Mouse (Mus musculus): ENCODE data around the gene Rad23a.

The Rad23a gene

GRCm38 (mm10) chr8:84872309-84872965 lies 32.0 kb upstream of the Rad23a start:
- peak overlapping the region; percentile 82 for H3K4me3 ChIP-seq (replicated peaks; ENCODE audit: low read length)
- TF ChIP-seq POU5F1 (IDR thresholded peaks at IDR 0.05; ENCODE audit: borderline replicate concordance, low read length) (no peak), CTCF (conservative IDR thresholded peaks at IDR 0.05; ENCODE audit: low read length) (no peak), NANOG (IDR thresholded peaks at IDR 0.05; ENCODE audit: borderline replicate concordance, low read length) (no peak)
- peaks cover 23% of the 10 kb centered on the region for H3K4me1 ChIP-seq (replicated peaks; ENCODE audit: low read depth, low read length)
- H3K27me3 ChIP-seq (ENCODE audit: insufficient read depth, low read length): peaks cover 6% of the 10 kb centered on the region
- H3K9me3 ChIP-seq (ENCODE audit: low read length): no peaks in the 10 kb centered on the region
- H3K36me3 ChIP-seq (ENCODE audit: insufficient read depth, low read length): peaks cover 75% of the 10 kb centered on the region

- no peak for TF ChIP-seq POU5F1 (IDR thresholded peaks at IDR 0.05; ENCODE audit: borderline replicate concordance, low read length)
- TF ChIP-seq CTCF (conservative IDR thresholded peaks at IDR 0.05; ENCODE audit: low read length): peak; percentile 3; the same call in 1 of the 2 replicates
- TF ChIP-seq NANOG (IDR thresholded peaks at IDR 0.05; ENCODE audit: borderline replicate concordance, low read length): no peak
- Histone ChIP-seq H3K36me3 (ENCODE audit: insufficient read depth, low read length) (peaks cover 75% of the 10 kb centered on the region), H3K4me1 (replicated peaks; ENCODE audit: low read depth, low read length) (peaks cover 26% of the 10 kb centered on the region), H3K9me3 (ENCODE audit: low read length) (no peaks in the 10 kb centered on the region), H3K4me3 (replicated peaks; ENCODE audit: low read length) (peak within 1 kb of the TSS; percentile 82), H3K27me3 (ENCODE audit: insufficient read depth, low read length) (peaks cover 6% of the 10 kb centered on the region)
These were observed 31.2 kb upstream of the Rad23a start, which contains the start of gene Syce2 for GRCm38 (mm10) chr8:84871376-84872308. Gene Syce2, plus strand, starts transcription at chr8:84872111.

- peak within 1 kb of the TSS; percentile 100 for H3K4me3 ChIP-seq (replicated peaks; ENCODE audit: low read length)
- TF ChIP-seq NANOG (IDR thresholded peaks at IDR 0.05; ENCODE audit: borderline replicate concordance, low read length) (no peak), POU5F1 (IDR thresholded peaks at IDR 0.05; ENCODE audit: borderline replicate concordance, low read length) (no peak), CTCF (conservative IDR thresholded peaks at IDR 0.05; ENCODE audit: low read length) (no peak)
- H3K27me3 ChIP-seq (ENCODE audit: insufficient read depth, low read length): no peaks in the 10 kb centered on the region
These were observed 16.5 kb upstream of the Rad23a start, which contains the start of gene Farsa for GRCm38 (mm10) chr8:84856864-84857441. Gene Farsa, plus strand, starts transcription at chr8:84856989.

GRCm38 (mm10) chr8:84856434-84856833 lies 16.0 kb upstream of the Rad23a start:
- Histone ChIP-seq H3K36me3 (ENCODE audit: insufficient read depth, low read length) (peaks cover 33% of the 10 kb centered on the region), H3K4me1 (replicated peaks; ENCODE audit: low read depth, low read length) (peaks cover 48% of the 10 kb centered on the region), H3K9me3 (ENCODE audit: low read length) (no peaks in the 10 kb centered on the region), H3K27me3 (ENCODE audit: insufficient read depth, low read length) (no peaks in the 10 kb centered on the region), H3K4me3 (replicated peaks; ENCODE audit: low read length) (peak overlapping the region; percentile 100; the same call in 1 of the 2 replicates)
- TF ChIP-seq NANOG (IDR thresholded peaks at IDR 0.05; ENCODE audit: borderline replicate concordance, low read length): no peak
- TF ChIP-seq CTCF (conservative IDR thresholded peaks at IDR 0.05; ENCODE audit: low read length): no peak
- no peak for TF ChIP-seq POU5F1 (IDR thresholded peaks at IDR 0.05; ENCODE audit: borderline replicate concordance, low read length)

More at GRCm38 (mm10) chr8:84856864-84857441, 16.5 kb upstream of the Rad23a start, which contains the start of gene Farsa:
- Histone ChIP-seq H3K9me3 (ENCODE audit: low read length) (no peaks in the 10 kb centered on the region), H3K36me3 (ENCODE audit: insufficient read depth, low read length) (peaks cover 38% of the 10 kb centered on the region), H3K4me1 (replicated peaks; ENCODE audit: low read depth, low read length) (peaks cover 52% of the 10 kb centered on the region)

GRCm38 (mm10) chr8:84847684-84848435 lies 7.4 kb upstream of the Rad23a start:
- Histone ChIP-seq H3K4me1 (replicated peaks; ENCODE audit: low read depth, low read length) (peaks cover 47% of the 10 kb centered on the region), H3K9me3 (ENCODE audit: low read length) (no peaks in the 10 kb centered on the region), H3K27me3 (ENCODE audit: insufficient read depth, low read length) (no peaks in the 10 kb centered on the region), H3K4me3 (replicated peaks; ENCODE audit: low read length) (peak overlapping the region; percentile 77), H3K36me3 (ENCODE audit: insufficient read depth, low read length) (peaks cover 34% of the 10 kb centered on the region)
- TF ChIP-seq POU5F1 (IDR thresholded peaks at IDR 0.05; ENCODE audit: borderline replicate concordance, low read length): no peak
- TF ChIP-seq CTCF (conservative IDR thresholded peaks at IDR 0.05; ENCODE audit: low read length): no peak
- no peak for TF ChIP-seq NANOG (IDR thresholded peaks at IDR 0.05; ENCODE audit: borderline replicate concordance, low read length)

GRCm38 (mm10) chr8:84846722-84847572 lies 6.5 kb upstream of the Rad23a start, which contains the start of gene Calr:
Gene Calr, minus strand, starts transcription at chr8:84846934.
- peaks cover 43% of the 10 kb centered on the region for H3K36me3 ChIP-seq (ENCODE audit: insufficient read depth, low read length)
- TF ChIP-seq CTCF (conservative IDR thresholded peaks at IDR 0.05; ENCODE audit: low read length) (no peak), NANOG (IDR thresholded peaks at IDR 0.05; ENCODE audit: borderline replicate concordance, low read length) (no peak), POU5F1 (IDR thresholded peaks at IDR 0.05; ENCODE audit: borderline replicate concordance, low read length) (no peak)
- peak within 1 kb of the TSS; percentile 100 for H3K4me3 ChIP-seq (replicated peaks; ENCODE audit: low read length)

More at GRCm38 (mm10) chr8:84846722-84847572, 6.5 kb upstream of the Rad23a start, which contains the start of gene Calr:
- Histone ChIP-seq H3K27me3 (ENCODE audit: insufficient read depth, low read length) (no peaks in the 10 kb centered on the region), H3K4me1 (replicated peaks; ENCODE audit: low read depth, low read length) (peaks cover 50% of the 10 kb centered on the region), H3K9me3 (ENCODE audit: low read length) (no peaks in the 10 kb centered on the region)
